Mouse (Mus musculus) forebrain, embryonic 14.5 days (tissue): ENCODE measurements around the gene Hdac8. TPM values are rescaled to one million over a fixed set of nuclear protein-coding genes. Genes with fewer than 3 reads are reported as not detected.

Experiments used
- ATAC-seq: fragments of 200-750 bp; cut with Nextera tagmentation; 2 replicates; pipeline ENCODE4 v1.8.0; 2017; ENCODE audit warnings: mild to moderate bottlenecking, moderate library complexity
- DNase-seq: peaks from one replicate; pipeline ENCODE4 v3.0.0-alpha.2; 2015; ENCODE audit warnings: low spot score
- H3K27ac ChIP-seq: fragments of 300-500 bp; sonication (generic); 2 replicates; pipeline ENCODE4 v1.5.1; 2014; ENCODE audit warnings: low read depth, mild to moderate bottlenecking, control low read depth, low read length, moderate library complexity
- H3K27me3 ChIP-seq: fragments of 300-500 bp; sonication (generic); replicated peaks from 2 replicates; pipeline ENCODE4 v1.6.1; 2014; ENCODE audit warnings: low read length, control low read depth, mixed read lengths; ENCODE audit not compliant: control insufficient read depth, insufficient read depth
- H3K36me3 ChIP-seq: fragments of 300-500 bp; sonication (generic); 2 replicates; pipeline ENCODE4 v1.6.1; 2014; ENCODE audit warnings: low read length, control low read depth; ENCODE audit not compliant: control insufficient read depth, insufficient read depth
- H3K4me1 ChIP-seq: fragments of 300-500 bp; sonication (generic); 2 replicates; pipeline ENCODE4 v1.6.1; 2014; ENCODE audit warnings: antibody characterized with exemption, low read length, control low read depth; ENCODE audit not compliant: control insufficient read depth, insufficient read depth
- H3K4me2 ChIP-seq: fragments of 300-500 bp; sonication (generic); 2 replicates; pipeline ENCODE4 v1.6.1; 2014; ENCODE audit warnings: mild to moderate bottlenecking, control low read depth, low read length
- H3K4me3 ChIP-seq: fragments of 300-500 bp; sonication (generic); 2 replicates; pipeline ENCODE4 v1.5.1; 2014; ENCODE audit warnings: low read depth, low read length, control low read depth
- H3K9ac ChIP-seq: fragments of 300-500 bp; sonication (generic); 2 replicates; pipeline ENCODE4 v1.6.1; 2014; ENCODE audit warnings: mild to moderate bottlenecking, low read length, control low read depth, moderate library complexity
- H3K9me3 ChIP-seq: fragments of 300-500 bp; sonication (generic); replicated peaks from 2 replicates; pipeline ENCODE4 v1.6.1; 2016; ENCODE audit warnings: low read length, control low read depth, mixed read lengths; ENCODE audit not compliant: control insufficient read depth
- WGBS: fragments of 180-500 bp; shearing (Covaris S2); extraction: QIAGEN DNeasy Blood & Tissue Kit; methylation state at CpG from one replicate; pipeline ENCODE4 v1.1.7; 2014; 5-methylcytosine and 5-hydroxymethylcytosine counted together
- microRNA-seq: library from miRNA; unstranded; fragments of <30 nt; microRNA quantifications from one replicate; pipeline ENCODE4, GENCODE M21; 2016
- polyA plus RNA-seq: library from polyadenylated mRNA; unstranded; fragments of >200 nt; fragmentation: Nextera tagmentation; extraction: Ambion mirVana; gene quantifications from 2 replicates; pipeline ENCODE4 v1.2.1, GENCODE M21; 2014

The Hdac8 gene
- polyA plus RNA-seq, 1 experiment from 2014 or later, result 3.5 TPM

DNA sequence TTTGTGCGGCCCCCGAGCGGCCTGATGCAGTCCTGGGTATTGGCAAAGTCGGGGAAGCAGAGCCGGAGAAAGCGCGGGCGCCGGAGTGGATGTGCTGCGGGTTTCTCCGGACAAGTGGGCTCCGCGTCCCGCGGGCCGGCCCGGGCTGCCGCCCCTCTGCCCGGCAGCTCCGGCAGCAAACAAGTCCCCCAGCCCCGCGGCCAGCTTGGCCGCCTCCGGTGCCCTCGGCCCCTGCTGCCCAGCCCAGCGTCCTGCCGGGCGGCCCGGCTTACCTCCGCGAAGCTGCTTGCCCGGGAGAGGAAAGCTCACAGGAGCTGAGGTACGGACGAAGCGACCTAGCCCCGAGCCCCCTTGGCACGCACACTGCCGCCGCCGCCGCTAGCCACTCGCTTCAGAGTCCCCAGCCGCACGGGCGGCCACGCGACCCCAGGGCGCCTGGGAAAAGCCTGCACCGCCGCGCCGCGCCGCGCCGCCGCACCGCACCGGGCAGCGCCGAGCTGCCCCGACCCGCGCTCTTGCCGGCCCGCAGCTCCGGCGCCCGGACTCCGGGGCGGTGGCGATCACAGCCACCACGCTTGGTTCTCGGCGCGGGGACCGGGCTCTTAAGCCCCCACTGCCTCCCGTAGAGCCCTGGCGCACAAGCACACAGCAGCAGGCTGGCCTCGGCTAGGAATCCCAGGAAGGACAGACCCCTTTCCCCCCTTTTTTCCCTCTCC is 253.8 kb downstream of the Hdac8 start:
- Histone ChIP-seq H3K4me3 (peak overlapping the region; percentile 45), H3K27ac (no peak overlapping the region; the same call in 1 of the 2 replicates), H3K4me2 (peak overlapping the region; percentile 85), H3K9me3 (no peaks in the 10 kb centered on the region), H3K36me3 (no peaks in the 10 kb centered on the region), H3K27me3 (peaks cover 16% of the 10 kb centered on the region), H3K9ac (peak overlapping the region; percentile 58), H3K4me1 (no peaks in the 10 kb centered on the region)
- peak; percentile 10; the same call in 1 of the 2 replicates for ATAC-seq
- peak; percentile 10 for DNase-seq
- 39% methylated on average over 64 of the region's 80 CpGs for whole genome bisulfite sequencing

GRCm38 (mm10) chrX:102250891-102251170 is 254.3 kb downstream of the Hdac8 start:
- DNase-seq, result no peak
- no peak overlapping the region; the same call in 1 of the 2 replicates for H3K9ac ChIP-seq
- peaks cover 16% of the 10 kb centered on the region for H3K27me3 ChIP-seq
- H3K36me3 ChIP-seq, result no peaks in the 10 kb centered on the region
- peak overlapping the region; percentile 45 for H3K4me3 ChIP-seq
- H3K27ac ChIP-seq, result no peak overlapping the region
- no peaks in the 10 kb centered on the region for H3K4me1 ChIP-seq
- H3K4me2 ChIP-seq, result peak overlapping the region; percentile 85
- ATAC-seq, result no peak
- 27% methylated on average over 24 of the region's 24 CpGs for WGBS
- no peaks in the 10 kb centered on the region for H3K9me3 ChIP-seq

- Histone ChIP-seq H3K9ac (0 out of 2 replicates have a peak overlapping the region, but pooled peaks have one; percentile 25), H3K27me3 (peaks cover 16% of the 10 kb centered on the region), H3K27ac (no peak overlapping the region), H3K4me1 (no peaks in the 10 kb centered on the region), H3K4me2 (peak overlapping the region; percentile 85), H3K36me3 (no peaks in the 10 kb centered on the region), H3K4me3 (peak overlapping the region; percentile 45), H3K9me3 (no peaks in the 10 kb centered on the region)
- ATAC-seq (no peak), DNase-seq (peak; percentile 6)
- WGBS, result 33% methylated on average over 65 of the region's 68 CpGs
These were observed 254.8 kb downstream of the Hdac8 start for GRCm38 (mm10) chrX:102250150-102250890.

GRCm38 (mm10) chrX:102244334-102244733 is 260.8 kb downstream of the Hdac8 start:
- Histone ChIP-seq H3K4me3 (no peak overlapping the region), H3K27ac (no peak overlapping the region)

More at GRCm38 (mm10) chrX:102244334-102244733, 260.8 kb downstream of the Hdac8 start:
- DNase-seq, result no peak
- Histone ChIP-seq H3K9ac (no peak overlapping the region), H3K36me3 (no peaks in the 10 kb centered on the region), H3K9me3 (no peaks in the 10 kb centered on the region), H3K4me1 (no peaks in the 10 kb centered on the region), H3K4me2 (no peak overlapping the region), H3K27me3 (no peaks in the 10 kb centered on the region)
- no peak for ATAC-seq
- 50% methylated on average over 2 of the region's 2 CpGs for WGBS

Small RNA genes lying within 50 kb of the gene (microRNA-seq; reads per million reads assigned to microRNA genes)
- gene Gm26318, result not detected

Other genes with a start within 250 kb of the Hdac8 start
- gene Phka1, start 138.9 kb upstream of the Hdac8 start, polyA plus RNA-seq, result 3.8 and 4.3 TPM in 2 replicates
- not detected in 2 replicates for gene Gm3880, start 181.6 kb upstream of the Hdac8 start, polyA plus RNA-seq
- gene Gm9112, start 202.3 kb upstream of the Hdac8 start, polyA plus RNA-seq, result not detected in 2 replicates
- not detected in 2 replicates for gene Dmrtc1b, start 202.5 kb upstream of the Hdac8 start, polyA plus RNA-seq